Mouse (Mus musculus) kidney, postnatal 0 days (tissue): ENCODE results near the gene Srpk3. TPM values are rescaled to one million over a fixed set of nuclear protein-coding genes. Genes with fewer than 3 reads are reported as not detected.

Experiments
- ATAC-seq: fragments of 200-750 bp; cut with Nextera tagmentation; replicated peaks from 2 replicates; pipeline ENCODE4 v1.8.0; 2017; ENCODE audit warnings: low read depth, moderate number of reproducible peaks, moderate TSS enrichment, moderate library complexity; ENCODE audit not compliant: low FRiP score
- DNase-seq: peaks from one replicate; pipeline ENCODE4 v3.0.0-alpha.2; 2016; ENCODE audit warnings: low spot score
- H3K27ac ChIP-seq: fragments of 300-500 bp; sonication (generic); 2 replicates; pipeline ENCODE4 v1.5.1; 2014; ENCODE audit warnings: mild to moderate bottlenecking
- H3K27me3 ChIP-seq: fragments of 300-500 bp; sonication (generic); 2 replicates; pipeline ENCODE4 v1.6.1; 2014; ENCODE audit warnings: low read length, mixed read lengths; ENCODE audit not compliant: insufficient read depth
- H3K36me3 ChIP-seq: fragments of 300-500 bp; sonication (generic); 2 replicates; pipeline ENCODE4 v1.6.1; 2014; ENCODE audit warnings: low read length, mixed read lengths; ENCODE audit not compliant: insufficient read depth
- H3K4me1 ChIP-seq: fragments of 300-500 bp; sonication (generic); replicated peaks from 2 replicates; pipeline ENCODE4 v1.6.1; 2014; ENCODE audit warnings: antibody characterized with exemption, low read length, mixed read lengths; ENCODE audit not compliant: insufficient read depth
- H3K4me2 ChIP-seq: fragments of 300-500 bp; sonication (generic); 2 replicates; pipeline ENCODE4 v1.6.1; 2014; ENCODE audit warnings: mild to moderate bottlenecking, low read length, moderate library complexity, mixed read lengths
- H3K4me3 ChIP-seq: fragments of 300-500 bp; sonication (generic); replicated peaks from 2 replicates; pipeline ENCODE4 v1.5.1; 2014; ENCODE audit warnings: low read depth, low read length
- H3K9ac ChIP-seq: fragments of 300-500 bp; sonication (generic); 2 replicates; pipeline ENCODE4 v1.6.1; 2014; ENCODE audit warnings: low read depth, low read length
- H3K9me3 ChIP-seq: fragments of 300-500 bp; sonication (generic); replicated peaks from 2 replicates; pipeline ENCODE4 v1.6.1; 2016; ENCODE audit warnings: low read length, inconsistent platforms, mixed read lengths
- CTCF ChIP-seq: IDR thresholded peaks from 2 replicates; pipeline ENCODE4 v1.5.1; 2016; ENCODE audit warnings: antibody characterized with exemption, low read depth, mild to moderate bottlenecking, moderate library complexity
- WGBS: fragments of 180-500 bp; shearing (Covaris S2); extraction: QIAGEN DNeasy Blood & Tissue Kit; methylation state at CpG from one replicate; pipeline ENCODE4 v1.1.7; 2014; 5-methylcytosine and 5-hydroxymethylcytosine counted together
- polyA plus RNA-seq: library from polyadenylated mRNA; unstranded; fragments of >200 nt; fragmentation: Nextera tagmentation; extraction: Ambion mirVana; gene quantifications from 2 replicates; pipeline ENCODE4 v1.2.1, GENCODE M21; 2015

Gene Srpk3
- polyA plus RNA-seq, 1 experiment from 2014 or later, result 2.4 TPM

GRCm38 (mm10) chrX:73782227-73782626 is 8.0 kb downstream of the Srpk3 start:
- Histone ChIP-seq H3K4me1 (no peaks in the 10 kb centered on the region), H3K9ac (no peak overlapping the region), H3K4me2 (no peak overlapping the region), H3K27ac (no peak overlapping the region), H3K27me3 (no peaks in the 10 kb centered on the region), H3K36me3 (peaks cover 4% of the 10 kb centered on the region; the same call in 1 of the 2 replicates), H3K4me3 (no peak overlapping the region), H3K9me3 (no peaks in the 10 kb centered on the region)
- WGBS, result 81% methylated on average over 3 of the region's 3 CpGs
- DNase-seq (no peak), ATAC-seq (no peak)
- TF ChIP-seq CTCF, result no peak

GRCm38 (mm10) chrX:73785666-73786065 is 11.5 kb downstream of the Srpk3 start:
- H3K4me2 ChIP-seq, result peak overlapping the region; percentile 67
- no peaks in the 10 kb centered on the region for H3K9me3 ChIP-seq
- TF ChIP-seq CTCF, result no peak
- peak overlapping the region; percentile 88 for H3K27ac ChIP-seq
- H3K9ac ChIP-seq, result peak overlapping the region; percentile 59
- no peaks in the 10 kb centered on the region for H3K4me1 ChIP-seq
- H3K4me3 ChIP-seq, result peak overlapping the region; percentile 50
- no peak for DNase-seq
- ATAC-seq, result no peak
- H3K36me3 ChIP-seq, result no peaks in the 10 kb centered on the region
- H3K27me3 ChIP-seq, result no peaks in the 10 kb centered on the region

GRCm38 (mm10) chrX:73786364-73787224 is 12.4 kb downstream of the Srpk3 start, which contains the start of the genes Idh3g and Ssr4:
Gene Idh3g, minus strand, starts transcription at chrX:73786897.
Gene Ssr4, plus strand, starts transcription at chrX:73787028.
- DNase-seq, result peak; percentile 97
- peak; percentile 97 for ATAC-seq
- peak; percentile 62 for TF ChIP-seq CTCF
- Histone ChIP-seq H3K27ac (peak within 1 kb of the TSS; percentile 88), H3K9ac (peak within 1 kb of the TSS; percentile 65), H3K4me1 (no peaks in the 10 kb centered on the region), H3K36me3 (no peaks in the 10 kb centered on the region), H3K9me3 (no peaks in the 10 kb centered on the region), H3K4me2 (peak within 1 kb of the TSS; percentile 67), H3K4me3 (peak within 1 kb of the TSS; percentile 50), H3K27me3 (no peaks in the 10 kb centered on the region)
- WGBS, result 24% methylated on average over 52 of the region's 52 CpGs

- no peak for TF ChIP-seq CTCF
- peak overlapping the region; percentile 65 for H3K9ac ChIP-seq
- no peaks in the 10 kb centered on the region for H3K36me3 ChIP-seq
- DNase-seq (no peak), ATAC-seq (peak; percentile 23)
- H3K4me1 ChIP-seq, result no peaks in the 10 kb centered on the region
- H3K4me2 ChIP-seq, result peak overlapping the region; percentile 60
- H3K4me3 ChIP-seq, result peak overlapping the region; percentile 50
- H3K9me3 ChIP-seq, result no peaks in the 10 kb centered on the region
- no peaks in the 10 kb centered on the region for H3K27me3 ChIP-seq
- WGBS, result 27% methylated on average over 22 of the region's 22 CpGs
- H3K27ac ChIP-seq, result peak overlapping the region; percentile 75
Measured at GRCm38 (mm10) chrX:73787225-73787558, 13.0 kb downstream of the Srpk3 start.

GRCm38 (mm10) chrX:73788501-73788900 is 14.3 kb downstream of the Srpk3 start:
- DNase-seq (no peak), ATAC-seq (no peak)
- Histone ChIP-seq H3K36me3 (no peaks in the 10 kb centered on the region), H3K4me2 (peak overlapping the region; percentile 60), H3K27me3 (no peaks in the 10 kb centered on the region), H3K27ac (no peak overlapping the region), H3K4me3 (no peak overlapping the region), H3K9me3 (no peaks in the 10 kb centered on the region), H3K4me1 (no peaks in the 10 kb centered on the region), H3K9ac (0 out of 2 replicates have a peak overlapping the region, but pooled peaks have one; percentile 18)
- WGBS, result 89% methylated on average over 1 of the region's 1 CpGs
- TF ChIP-seq CTCF, result no peak

GRCm38 (mm10) chrX:73793039-73793438 is 18.8 kb downstream of the Srpk3 start:
- Histone ChIP-seq H3K4me3 (no peak overlapping the region), H3K27me3 (no peaks in the 10 kb centered on the region), H3K4me2 (no peak overlapping the region), H3K27ac (no peak overlapping the region), H3K9me3 (no peaks in the 10 kb centered on the region), H3K36me3 (no peaks in the 10 kb centered on the region), H3K9ac (no peak overlapping the region), H3K4me1 (no peaks in the 10 kb centered on the region)
- ATAC-seq (no peak), DNase-seq (no peak)
- no peak for TF ChIP-seq CTCF
